Mouse (Mus musculus): ENCODE data around the gene Hist1h2bk. TPM values are rescaled to one million over a fixed set of nuclear protein-coding genes. Genes with fewer than 3 reads are reported as not detected.
"Not testable (repeated sequence)": the region's sequence is repeated elsewhere in the genome, so short reads cannot be mapped to it uniquely, and the experiment has no call there.

The Hist1h2bk gene
- polyA plus RNA-seq, 1 experiment from 2014 or later, result 0.97 TPM

- Histone ChIP-seq H3K4me1 (no peaks in the 10 kb centered on the region), H3K4me3 (replicated peaks) (no peak overlapping the region), H3K9ac (replicated peaks) (no peak overlapping the region), H3K27ac (replicated peaks) (no peak overlapping the region), H3K4me2 (no peak overlapping the region), H3K27me3 (replicated peaks) (no peaks in the 10 kb centered on the region), H3K9me3 (replicated peaks) (no peaks in the 10 kb centered on the region), H3K36me3 (no peaks in the 10 kb centered on the region)
- ATAC-seq (ENCODE audit: low FRiP score), result no peak
- 72% methylated on average over 1 of the region's 1 CpGs for WGBS
Observed at GRCm38 (mm10) chr13:22063468-22063867, 27.8 kb downstream of the Hist1h2bk start.

GRCm38 (mm10) chr13:22084140-22084539, 48.5 kb downstream of the Hist1h2bk start, which contains the start of gene Vmn1r188:
Gene Vmn1r188, plus strand, starts transcription at chr13:22084440.
- not testable (repeated sequence) for H3K27ac ChIP-seq (replicated peaks); H3K27me3 ChIP-seq (replicated peaks); H3K9me3 ChIP-seq (replicated peaks); H3K36me3 ChIP-seq; H3K4me3 ChIP-seq (replicated peaks); H3K4me2 ChIP-seq; ATAC-seq (ENCODE audit: low FRiP score); H3K4me1 ChIP-seq; H3K9ac ChIP-seq (replicated peaks)
- whole genome bisulfite sequencing, result 93% methylated on average over 1 of the region's 1 CpGs

Small RNA genes within 50 kb of the gene (microRNA-seq; reads per million reads assigned to microRNA genes)
- gene Gm26300 (not detected), gene Gm44390 (not detected), gene Gm44486 (not detected)

Other genes with a start within 250 kb of the Hist1h2bk start
- 4.1 TPM in 1 of 2 replicates, not detected in the other for gene Hist1h2an, start 248.7 kb upstream of the Hist1h2bk start, polyA plus RNA-seq (2015; fragmentation: Nextera tagmentation; extraction: Ambion mirVana)
- 0.56 and 1.8 TPM in 2 replicates for gene Hist1h2bp, start 248.4 kb upstream of the Hist1h2bk start, polyA plus RNA-seq (2015; fragmentation: Nextera tagmentation; extraction: Ambion mirVana)
- 3.9 and 10.2 TPM in 2 replicates for gene Hist1h2bq, start 225.7 kb upstream of the Hist1h2bk start, polyA plus RNA-seq (2015; fragmentation: Nextera tagmentation; extraction: Ambion mirVana)
- gene Hist1h2ao, start 225.4 kb upstream of the Hist1h2bk start, polyA plus RNA-seq (2015; fragmentation: Nextera tagmentation; extraction: Ambion mirVana), result 1.5 TPM in 1 of 2 replicates, not detected in the other
- not detected in 2 replicates for gene Hist1h4m, start 224.1 kb upstream of the Hist1h2bk start, polyA plus RNA-seq (2015; fragmentation: Nextera tagmentation; extraction: Ambion mirVana)
- gene Hist1h4n, start 203.7 kb upstream of the Hist1h2bk start, polyA plus RNA-seq (2015; fragmentation: Nextera tagmentation; extraction: Ambion mirVana), result 3.9 and 6.9 TPM in 2 replicates
- 380 and 932 TPM in 2 replicates for gene Hist1h2ap, start 202.4 kb upstream of the Hist1h2bk start, polyA plus RNA-seq (2015; fragmentation: Nextera tagmentation; extraction: Ambion mirVana)
- gene Hist1h2br, start 202.1 kb upstream of the Hist1h2bk start, polyA plus RNA-seq (2015; fragmentation: Nextera tagmentation; extraction: Ambion mirVana), result 3.4 and 10.4 TPM in 2 replicates
- 10.3 and 11.5 TPM in 2 replicates for gene Zfp184, start 90.8 kb upstream of the Hist1h2bk start, polyA plus RNA-seq (2015; fragmentation: Nextera tagmentation; extraction: Ambion mirVana)
- gene Pom121l2, start 54.7 kb upstream of the Hist1h2bk start, polyA plus RNA-seq (2015; fragmentation: Nextera tagmentation; extraction: Ambion mirVana), result 0.11 TPM in 1 of 2 replicates, not detected in the other
- gene Prss16, start 26.1 kb upstream of the Hist1h2bk start, polyA plus RNA-seq (2015; fragmentation: Nextera tagmentation; extraction: Ambion mirVana), result 0.09 and 167 TPM in 2 replicates
- gene Hist1h2ah, start 302 bp upstream of the Hist1h2bk start, polyA plus RNA-seq (2015; fragmentation: Nextera tagmentation; extraction: Ambion mirVana), result 4.5 TPM in 1 of 2 replicates, not detected in the other
- 4.8 and 8.5 TPM in 2 replicates for gene Hist1h4i, start 5.5 kb downstream of the Hist1h2bk start, polyA plus RNA-seq (2015; fragmentation: Nextera tagmentation; extraction: Ambion mirVana)
- 3.0 and 13.9 TPM in 2 replicates for gene Hist1h2ag, start 7.1 kb downstream of the Hist1h2bk start, polyA plus RNA-seq (2015; fragmentation: Nextera tagmentation; extraction: Ambion mirVana)
- gene Hist1h2bj, start 7.3 kb downstream of the Hist1h2bk start, polyA plus RNA-seq (2015; fragmentation: Nextera tagmentation; extraction: Ambion mirVana), result 2.0 and 7.2 TPM in 2 replicates
- gene Vmn1r188, start 48.6 kb downstream of the Hist1h2bk start, polyA plus RNA-seq (2015; fragmentation: Nextera tagmentation; extraction: Ambion mirVana), result not detected in 2 replicates
- not detected in 2 replicates for gene Vmn1r189, start 70.0 kb downstream of the Hist1h2bk start, polyA plus RNA-seq (2015; fragmentation: Nextera tagmentation; extraction: Ambion mirVana)
- not detected in 2 replicates for gene Vmn1r191, start 148.1 kb downstream of the Hist1h2bk start, polyA plus RNA-seq (2015; fragmentation: Nextera tagmentation; extraction: Ambion mirVana)
- gene Vmn1r192, start 155.3 kb downstream of the Hist1h2bk start, polyA plus RNA-seq (2015; fragmentation: Nextera tagmentation; extraction: Ambion mirVana), result not detected in 2 replicates
- not detected in 2 replicates for gene Vmn1r193, start 187.3 kb downstream of the Hist1h2bk start, polyA plus RNA-seq (2015; fragmentation: Nextera tagmentation; extraction: Ambion mirVana)
- gene Vmn1r194, start 208.3 kb downstream of the Hist1h2bk start, polyA plus RNA-seq (2015; fragmentation: Nextera tagmentation; extraction: Ambion mirVana), result not detected in 2 replicates
- gene Vmn1r195, start 234.7 kb downstream of the Hist1h2bk start, polyA plus RNA-seq (2015; fragmentation: Nextera tagmentation; extraction: Ambion mirVana), result not detected in 2 replicates

Measured in neural tube, embryonic 15.5 days (tissue).